Mouse (Mus musculus) CD8-positive naive resting alpha-beta T cell, adult 57 days (primary cell): ENCODE results near the gene Tmem19. TPM values are rescaled to one million over a fixed set of nuclear protein-coding genes. Genes with fewer than 3 reads are reported as not detected.

ENCODE experiments used
- total RNA-seq: library from RNA; stranded (reverse); gene quantifications from one replicate; pipeline ENCODE4 v1.2.4, GENCODE M21; 2023

Gene Tmem19
- 23.0 TPM for total RNA-seq

GRCm38 (mm10) chr10:115361840-115362622 is at the start of gene Tmem19:
Gene Tmem19, minus strand, starts transcription at chr10:115362501.

GRCm38 (mm10) chr10:115384221-115385017 is 22.1 kb upstream of the Tmem19 start, which contains the start of the genes Thap2 and Zfc3h1:
Gene Thap2, minus strand, starts transcription at chr10:115384443.
Gene Zfc3h1, plus strand, starts transcription at chr10:115384959.

GRCm38 (mm10) chr10:115315473-115316171 is 46.7 kb downstream of the Tmem19 start, which contains the start of gene Rab21:
Gene Rab21, minus strand, starts transcription at chr10:115315594.

Other genes starting within 250 kb of the Tmem19 start
- gene Tph2, start 177.5 kb downstream of the Tmem19 start, total RNA-seq, result not detected
- gene Tbc1d15, start 111.0 kb downstream of the Tmem19 start, total RNA-seq, result 122 TPM
- gene Rab21, start 46.9 kb downstream of the Tmem19 start, total RNA-seq, result 49.9 TPM
- gene Thap2, start 21.9 kb upstream of the Tmem19 start, total RNA-seq, result 5.8 TPM
- 63.3 TPM for gene Zfc3h1, start 22.5 kb upstream of the Tmem19 start, total RNA-seq
- not detected for gene A930009A15Rik, start 207.5 kb upstream of the Tmem19 start, total RNA-seq
- gene Lgr5, start 225.3 kb upstream of the Tmem19 start, total RNA-seq, result not detected